Mouse (Mus musculus): ENCODE results near the gene Srbd1.
A peak's percentile ranks its signal among the peaks of the same experiment; 100 is the strongest.

Gene Srbd1

GRCm38 (mm10) chr17:86032113-86032714 is 112.8 kb downstream of the Srbd1 start:
- peak; percentile 30 for DNase-seq

DNA sequence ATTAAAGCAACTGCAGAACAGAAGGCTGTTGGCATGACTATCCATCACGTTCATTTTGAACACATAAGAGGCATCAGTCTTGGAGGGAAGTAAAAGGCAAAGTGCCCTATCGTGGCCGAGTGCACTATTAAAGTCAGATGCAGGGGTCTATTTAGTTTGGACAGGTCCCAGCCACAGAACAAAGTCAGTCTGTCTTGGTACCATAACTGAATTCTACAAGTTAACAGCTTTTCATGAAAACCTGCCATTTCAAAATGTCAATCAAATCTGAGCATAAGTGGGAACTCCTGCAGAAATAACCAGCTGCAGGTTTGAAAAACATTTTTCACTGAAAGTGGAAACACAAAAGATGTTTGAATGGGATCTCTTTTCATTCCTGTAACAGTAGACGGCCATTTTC is 115.0 kb downstream of the Srbd1 start:
- DNase-seq: no peak

GRCm38 (mm10) chr17:86029175-86029574 is 115.8 kb downstream of the Srbd1 start:
- DNase-seq: no peak

DNA sequence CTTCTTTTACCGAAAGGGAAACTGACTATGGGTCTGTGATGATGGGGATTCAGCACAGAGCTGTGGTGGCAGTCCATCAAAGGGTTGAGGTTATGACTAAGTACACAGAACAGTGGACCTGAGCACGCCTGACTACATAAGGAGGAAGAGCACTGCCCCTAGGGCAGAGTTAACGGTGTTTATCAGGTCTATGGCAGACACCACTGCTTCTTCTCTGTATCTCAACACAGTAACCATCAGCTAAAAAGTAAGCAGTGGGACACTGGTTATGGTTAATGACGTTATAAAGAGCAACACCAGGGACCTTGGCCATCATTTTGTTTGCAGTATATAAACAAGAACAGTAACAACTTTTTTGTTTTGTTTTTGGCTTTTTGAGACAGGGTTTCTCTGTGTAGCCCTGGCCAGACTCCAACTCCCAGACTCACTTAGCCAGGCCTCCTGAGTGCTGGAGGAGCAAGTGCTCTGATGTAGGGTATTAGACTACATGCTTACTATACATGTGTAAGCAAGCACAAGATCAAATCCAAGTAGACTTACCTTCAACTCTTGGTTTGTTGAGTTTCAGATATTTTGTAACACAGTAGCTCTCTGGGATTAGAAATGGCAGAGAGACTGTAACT is 117.3 kb downstream of the Srbd1 start:
- no peak for DNase-seq

DNA sequence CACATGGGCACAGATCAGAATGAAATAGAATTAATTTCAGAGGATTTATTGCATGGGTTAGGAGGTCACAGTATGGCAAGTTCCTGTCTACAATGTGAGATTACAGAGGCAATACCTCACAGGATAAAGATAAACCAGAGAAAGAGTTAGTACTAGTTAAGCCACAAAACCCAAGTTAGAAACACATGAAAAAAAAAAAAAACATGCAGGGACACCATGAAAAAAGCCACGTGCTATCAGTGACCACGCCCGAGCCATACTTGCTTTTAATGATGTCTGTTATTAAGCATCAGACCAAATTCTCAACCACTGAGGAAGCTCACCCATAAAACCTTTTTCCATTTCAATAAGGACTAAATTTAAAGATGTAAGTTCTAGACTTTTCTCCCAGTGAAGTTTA is 120.4 kb downstream of the Srbd1 start:
- no peak for DNase-seq

GRCm38 (mm10) chr17:86022366-86022765 is 122.6 kb downstream of the Srbd1 start:
- no peak for DNase-seq

DNA sequence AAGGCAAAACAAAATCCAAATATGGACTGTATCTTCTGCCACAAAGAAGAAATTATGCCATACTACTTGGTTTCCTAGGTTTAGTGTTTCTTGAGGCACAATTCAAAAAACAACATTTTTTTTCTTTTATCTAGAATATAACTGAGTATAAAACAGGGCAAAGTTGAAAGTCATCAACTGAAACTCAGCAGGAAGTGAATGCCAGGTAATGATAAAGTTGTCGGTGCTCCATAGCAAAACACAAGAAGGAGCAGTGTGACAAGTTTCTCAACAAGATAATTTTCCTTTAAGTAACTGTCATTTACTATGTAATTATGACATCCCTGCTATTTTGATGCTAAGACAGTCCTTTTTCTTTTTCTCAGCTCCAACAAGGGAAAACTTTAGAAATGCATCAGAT is 123.2 kb downstream of the Srbd1 start:
- no peak for DNase-seq

- DNase-seq: no peak
Measured at GRCm38 (mm10) chr17:86021231-86021630, 123.7 kb downstream of the Srbd1 start.

DNA sequence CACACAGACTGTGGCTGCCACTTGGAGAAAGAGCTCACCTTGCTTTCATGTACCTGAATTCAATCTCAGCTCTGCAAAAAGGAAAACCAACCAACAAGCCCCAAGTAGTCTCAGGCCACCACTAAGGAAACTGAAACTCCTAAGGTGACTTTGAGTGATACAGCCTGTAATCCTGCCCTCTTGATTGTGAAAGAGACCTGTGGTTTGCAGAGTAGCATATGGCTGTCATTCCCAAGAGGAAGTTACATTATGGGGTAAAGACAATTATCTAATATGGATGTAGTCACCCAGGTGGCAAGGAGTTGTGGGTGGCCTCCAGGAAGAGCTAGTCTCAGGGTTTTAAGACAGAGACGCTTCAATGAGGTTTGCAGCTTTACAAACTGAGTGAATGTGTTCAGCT is 125.2 kb downstream of the Srbd1 start:
- no peak for DNase-seq

GRCm38 (mm10) chr17:86014246-86014645 is 130.7 kb downstream of the Srbd1 start:
- no peak for DNase-seq

GRCm38 (mm10) chr17:86012576-86012975 is 132.4 kb downstream of the Srbd1 start:
- no peak for DNase-seq

DNA sequence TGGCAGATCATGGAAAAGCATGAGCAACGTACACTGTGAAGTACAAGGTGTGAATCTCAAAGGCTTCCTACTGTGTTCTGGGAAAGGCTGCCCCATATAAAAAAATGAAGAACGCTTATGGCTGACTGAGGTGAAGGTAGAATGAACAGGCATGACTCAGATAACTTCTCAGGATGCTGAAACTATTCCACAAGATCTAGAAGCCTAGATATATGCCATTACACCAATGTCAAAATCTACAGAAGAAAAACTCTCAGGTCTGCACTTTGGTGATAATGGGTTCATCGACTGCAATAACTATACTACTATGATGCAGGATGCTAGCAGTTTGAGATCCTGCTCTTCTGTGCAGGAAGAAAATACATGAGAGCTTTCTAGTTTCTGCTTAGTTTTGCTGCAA is 133.1 kb downstream of the Srbd1 start:
- no peak for DNase-seq

GRCm38 (mm10) chr17:86008401-86008800 is 136.6 kb downstream of the Srbd1 start:
- no peak for DNase-seq

DNA sequence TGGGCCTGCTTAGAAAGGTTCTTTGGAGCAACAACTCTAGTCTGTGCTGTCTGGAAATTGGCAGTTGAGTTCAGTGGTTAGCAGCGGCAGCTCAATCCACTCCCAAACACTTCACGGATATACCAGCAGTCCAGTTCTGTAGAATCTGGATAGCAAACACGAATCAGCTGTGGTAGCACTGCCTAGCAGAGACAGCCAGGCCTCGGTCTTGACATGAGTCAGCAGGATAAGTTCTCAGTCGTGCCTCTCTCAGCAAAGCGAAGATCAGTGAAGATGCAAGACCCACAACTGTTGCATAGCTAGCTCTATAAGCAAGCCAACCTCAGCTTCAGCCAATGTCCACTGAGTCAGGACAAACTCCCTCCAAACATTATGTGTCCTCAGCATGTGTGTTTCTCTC is 142.9 kb downstream of the Srbd1 start:
- no peak for DNase-seq

- DNase-seq: no peak
Measured at GRCm38 (mm10) chr17:86001667-86002066, 143.3 kb downstream of the Srbd1 start.

DNA sequence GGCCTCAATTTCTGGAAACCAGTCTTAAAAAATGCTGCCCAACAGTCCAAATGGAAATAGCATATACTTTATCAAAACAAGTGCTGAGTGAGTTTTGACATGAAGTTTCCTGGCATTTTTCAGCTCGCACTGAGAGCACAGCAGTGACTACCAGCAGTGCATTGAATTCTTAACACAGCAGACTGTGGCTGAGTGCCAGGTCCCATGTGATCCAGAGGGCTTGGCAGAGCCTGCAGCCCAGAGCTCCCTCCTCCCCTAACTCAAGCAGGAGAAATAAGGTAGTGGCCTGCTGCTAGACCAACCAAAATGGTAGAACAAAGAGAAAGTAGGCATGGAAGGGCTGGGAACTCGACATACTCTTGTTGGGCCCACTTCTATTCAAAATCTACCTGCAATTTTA is 149.2 kb downstream of the Srbd1 start:
- peak; percentile 87 for DNase-seq

- DNase-seq: no peak
Measured at GRCm38 (mm10) chr17:85995086-85995485, 149.9 kb downstream of the Srbd1 start.

DNA sequence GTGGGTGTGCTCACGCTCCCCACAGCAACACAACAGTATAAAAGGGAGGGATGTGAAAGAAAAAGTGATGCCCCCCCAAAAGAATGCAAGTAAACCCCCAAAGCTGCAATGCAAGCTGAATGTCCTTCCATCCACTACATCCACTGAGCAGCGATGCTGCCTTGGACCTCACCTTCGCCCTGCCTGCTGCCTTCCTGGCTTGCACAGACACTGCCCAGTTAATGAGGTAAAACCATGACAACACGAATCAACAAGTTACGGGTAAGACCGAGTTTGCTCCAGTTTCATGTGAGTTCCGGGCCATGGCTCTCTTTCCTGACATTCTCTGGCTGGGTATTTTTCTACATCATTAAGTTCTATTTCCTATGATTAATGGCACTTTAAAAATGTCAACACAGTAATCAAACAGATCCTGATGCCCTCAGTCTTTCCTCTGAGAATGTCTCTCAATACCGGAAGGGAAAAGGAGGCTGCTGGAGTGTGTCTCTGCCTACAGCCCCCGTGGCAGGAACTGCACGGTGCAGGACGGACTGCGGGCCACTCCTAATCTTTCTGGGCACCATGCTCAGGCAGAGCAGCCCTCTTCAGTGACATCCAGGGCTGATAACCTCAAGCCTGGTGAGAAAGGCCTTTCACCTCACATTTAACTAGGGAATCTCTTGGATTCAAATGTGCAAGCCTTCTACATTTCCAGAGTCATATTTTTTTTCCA is 155.8 kb downstream of the Srbd1 start:
- DNase-seq: no peak

GRCm38 (mm10) chr17:85987531-85987930 is 157.4 kb downstream of the Srbd1 start:
- DNase-seq: no peak

DNA sequence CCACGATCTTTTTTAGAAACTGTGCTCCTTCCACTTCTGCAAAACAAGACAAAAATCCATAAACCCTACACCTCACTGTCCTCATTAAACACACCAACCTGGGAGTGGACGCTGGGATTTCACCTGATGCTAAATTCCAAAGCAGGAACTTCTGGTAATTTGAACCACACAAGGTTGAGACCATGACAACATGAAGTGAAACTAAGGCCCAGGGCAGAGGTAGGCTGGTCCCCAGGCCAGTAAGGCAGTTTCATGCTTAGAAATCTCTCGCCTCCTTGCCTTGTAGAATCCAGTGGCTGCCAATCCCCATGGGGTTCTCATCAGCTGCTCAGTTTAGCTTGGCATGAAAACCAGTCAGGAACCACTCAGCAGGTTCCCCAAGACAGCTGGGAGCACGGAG is 158.4 kb downstream of the Srbd1 start:
- DNase-seq: no peak

- no peak for DNase-seq
Measured at GRCm38 (mm10) chr17:85986181-85986580, 158.8 kb downstream of the Srbd1 start.

- DNase-seq: no peak
Measured at GRCm38 (mm10) chr17:85985131-85985530, 159.8 kb downstream of the Srbd1 start.

DNA sequence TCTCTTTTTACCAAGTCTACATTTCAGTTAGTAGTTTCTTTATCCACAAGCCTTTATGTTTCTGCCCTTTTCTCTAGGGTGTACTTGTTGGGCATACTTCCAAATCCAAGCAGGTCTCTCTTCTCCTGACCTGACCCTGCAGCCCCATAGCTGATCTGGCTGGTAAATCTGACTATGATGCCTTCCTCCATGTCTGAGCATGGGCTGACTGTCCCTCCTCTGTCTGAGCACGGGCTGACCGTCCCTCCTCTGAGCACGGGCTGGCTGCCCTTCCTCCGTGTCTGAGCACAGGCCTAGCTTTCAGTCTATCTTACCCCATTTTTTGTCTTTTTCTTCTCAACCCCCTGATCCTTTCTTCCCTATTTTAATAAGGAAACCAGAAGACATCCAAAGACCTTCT is 162.7 kb downstream of the Srbd1 start:
- no peak for DNase-seq

DNA sequence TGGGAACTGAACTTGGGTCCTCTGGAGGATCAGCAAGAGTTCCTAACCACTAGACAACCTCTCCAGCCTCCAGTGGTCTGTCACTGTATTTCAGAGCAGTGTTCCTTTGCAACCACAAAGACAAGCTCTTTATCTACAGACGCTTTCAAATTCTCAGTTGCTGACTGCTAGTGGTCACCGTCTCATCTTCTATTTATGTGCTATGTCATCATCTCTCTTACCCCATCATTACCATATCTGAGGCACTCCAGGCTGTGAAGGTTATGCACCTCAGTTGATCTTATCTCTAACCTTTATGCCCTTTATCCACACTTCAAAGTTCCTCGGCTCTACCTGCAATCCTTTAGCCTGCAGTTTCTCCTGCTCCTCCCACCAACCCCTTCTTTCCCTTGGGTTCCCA is 163.1 kb downstream of the Srbd1 start:
- DNase-seq: no peak

DNA sequence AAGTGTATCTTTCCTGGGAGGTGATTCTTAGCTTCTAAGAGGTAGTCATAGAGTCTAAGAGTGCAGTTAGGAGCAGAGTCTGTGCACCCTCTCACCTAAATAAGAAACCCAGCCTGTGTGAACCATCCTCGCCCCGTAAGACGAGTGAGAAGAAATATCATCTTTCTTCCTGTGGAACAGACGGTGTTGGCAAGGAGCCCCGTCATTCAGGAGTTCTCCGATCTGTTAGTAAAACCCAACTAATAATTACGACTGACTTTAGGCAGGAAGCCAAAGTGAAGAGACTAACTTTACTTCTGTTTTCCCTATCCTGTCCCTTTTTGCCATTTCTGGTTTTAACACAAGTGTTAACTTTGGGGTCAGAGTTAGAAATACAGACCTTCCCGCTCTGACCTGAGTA is 166.1 kb downstream of the Srbd1 start:
- DNase-seq: no peak
